Mouse (Mus musculus) hindbrain, embryonic 11.5 days (tissue): ENCODE measurements at regions not wholly inside any gene's neighbourhood (a gene's known extent, or its start where the extent isn't known, plus 50 kb on each side); places are given as distances from the start of the nearest gene placed in this dataset.

Experiments
- ATAC-seq: fragments of 200-750 bp; cut with Nextera tagmentation; 2 replicates; pipeline ENCODE4 v1.8.0; 2017; ENCODE audit warnings: mild to moderate bottlenecking, moderate TSS enrichment, moderate library complexity; ENCODE audit not compliant: low FRiP score
- DNase-seq: peaks from one replicate; pipeline ENCODE4 v3.0.0-alpha.2; 2015; ENCODE audit warnings: low spot score
- H3K27ac ChIP-seq: fragments of 300-500 bp; sonication (generic); 2 replicates; pipeline ENCODE4 v1.5.1; 2014; ENCODE audit warnings: mild to moderate bottlenecking, low read depth, low read length
- H3K27me3 ChIP-seq: fragments of 300-500 bp; sonication (generic); 2 replicates; pipeline ENCODE4 v1.6.1; 2014; ENCODE audit warnings: mild to moderate bottlenecking, low read length, moderate library complexity, mixed read lengths; ENCODE audit not compliant: control insufficient read depth, insufficient read depth
- H3K36me3 ChIP-seq: fragments of 300-500 bp; sonication (generic); 2 replicates; pipeline ENCODE4 v1.6.1; 2014; ENCODE audit warnings: mild to moderate bottlenecking, low read length, moderate library complexity, mixed read lengths; ENCODE audit not compliant: control insufficient read depth, insufficient read depth
- H3K4me1 ChIP-seq: fragments of 300-500 bp; sonication (generic); replicated peaks from 2 replicates; pipeline ENCODE4 v1.6.1; 2014; ENCODE audit warnings: low read length, mixed read lengths; ENCODE audit not compliant: control insufficient read depth, insufficient read depth
- H3K4me2 ChIP-seq: fragments of 300-500 bp; sonication (generic); replicated peaks from 2 replicates; pipeline ENCODE4 v1.6.1; 2014; ENCODE audit warnings: mild to moderate bottlenecking, low read depth, low read length
- H3K4me3 ChIP-seq: fragments of 300-500 bp; sonication (generic); 2 replicates; pipeline ENCODE4 v1.5.1; 2014; ENCODE audit warnings: low read depth, low read length
- H3K9ac ChIP-seq: fragments of 300-500 bp; sonication (generic); 2 replicates; pipeline ENCODE4 v1.6.1; 2014; ENCODE audit warnings: low read depth, low read length
- H3K9me3 ChIP-seq: fragments of 300-500 bp; sonication (generic); 2 replicates; pipeline ENCODE4 v1.6.1; 2016; ENCODE audit warnings: low read length; ENCODE audit not compliant: control insufficient read depth
- WGBS: fragments of 180-500 bp; shearing (Covaris S2); extraction: QIAGEN DNeasy Blood & Tissue Kit; methylation state at CpG from one replicate; pipeline ENCODE4 v1.1.7; 2014; 5-methylcytosine and 5-hydroxymethylcytosine counted together

GRCm38 (mm10) chr3:34949867-34950266 is 299.7 kb downstream of the Sox2 start:
- H3K27ac ChIP-seq: peak overlapping the region; percentile 33
- DNase-seq (peak; percentile 42), ATAC-seq (peak; percentile 85)
- H3K9ac ChIP-seq: no peak overlapping the region
- H3K36me3 ChIP-seq: no peaks in the 10 kb centered on the region
- H3K27me3 ChIP-seq: no peaks in the 10 kb centered on the region
- H3K4me1 ChIP-seq: 0 out of 2 replicates have a peak, but pooled peaks cover 4% of the 10 kb centered on the region
- WGBS: 33% methylated on average over 3 of the region's 3 CpGs
- H3K9me3 ChIP-seq: no peaks in the 10 kb centered on the region
- H3K4me2 ChIP-seq: no peak overlapping the region
- no peak overlapping the region for H3K4me3 ChIP-seq

- ATAC-seq (no peak), DNase-seq (no peak)
- Histone ChIP-seq H3K4me1 (no peaks in the 10 kb centered on the region), H3K27ac (no peak overlapping the region), H3K27me3 (no peaks in the 10 kb centered on the region), H3K9ac (no peak overlapping the region), H3K4me3 (no peak overlapping the region), H3K36me3 (no peaks in the 10 kb centered on the region), H3K9me3 (no peaks in the 10 kb centered on the region), H3K4me2 (no peak overlapping the region)
- 61% methylated on average over 4 of the region's 4 CpGs for WGBS
These were observed 306.0 kb downstream of the Sox2 start for GRCm38 (mm10) chr3:34956183-34956582.

DNA sequence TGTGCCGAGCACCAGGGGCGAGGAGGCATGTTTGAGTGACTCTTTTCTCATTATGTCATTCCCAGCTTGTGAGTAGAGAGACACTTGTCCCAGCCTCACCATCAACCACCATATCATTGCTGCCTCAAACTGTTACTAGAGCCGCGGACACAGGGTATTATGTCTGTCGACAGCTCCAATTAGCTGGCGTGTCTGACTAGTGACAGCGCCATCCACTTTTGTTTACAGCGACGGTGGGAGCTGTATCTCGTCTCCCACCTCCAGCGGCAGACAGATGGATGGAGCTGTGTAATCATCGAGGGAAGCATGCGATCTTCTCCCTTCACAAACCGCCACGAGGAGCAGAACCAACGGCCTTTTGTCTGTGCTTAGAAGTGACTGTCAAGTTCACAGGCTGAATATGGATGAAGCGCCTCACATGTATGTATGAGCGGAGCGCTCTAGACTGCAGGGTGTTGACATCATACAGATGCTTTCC is 308.9 kb downstream of the Sox2 start:
- no peak overlapping the region for H3K4me3 ChIP-seq
- ATAC-seq (peak; percentile 74), DNase-seq (peak; percentile 50)
- no peaks in the 10 kb centered on the region for H3K4me1 ChIP-seq
- H3K9ac ChIP-seq: no peak overlapping the region
- WGBS: 51% methylated on average over 19 of the region's 19 CpGs
- no peak overlapping the region for H3K4me2 ChIP-seq
- no peaks in the 10 kb centered on the region for H3K36me3 ChIP-seq
- H3K9me3 ChIP-seq: no peaks in the 10 kb centered on the region
- no peak overlapping the region for H3K27ac ChIP-seq
- no peaks in the 10 kb centered on the region for H3K27me3 ChIP-seq

GRCm38 (mm10) chr3:34966442-34966841 is 316.2 kb downstream of the Sox2 start:
- no peak overlapping the region for H3K9ac ChIP-seq
- DNase-seq: peak; percentile 41
- no peaks in the 10 kb centered on the region for H3K4me1 ChIP-seq
- H3K27me3 ChIP-seq: no peaks in the 10 kb centered on the region
- no peak overlapping the region for H3K4me3 ChIP-seq
- peak; percentile 61; the same call in 1 of the 2 replicates for ATAC-seq
- peak overlapping the region; percentile 39; the same call in 1 of the 2 replicates for H3K27ac ChIP-seq
- H3K4me2 ChIP-seq: no peak overlapping the region
- no peaks in the 10 kb centered on the region for H3K9me3 ChIP-seq
- 30% methylated on average over 6 of the region's 6 CpGs for WGBS
- no peaks in the 10 kb centered on the region for H3K36me3 ChIP-seq

- H3K27ac ChIP-seq: no peak overlapping the region
- no peaks in the 10 kb centered on the region for H3K27me3 ChIP-seq
- no peaks in the 10 kb centered on the region for H3K36me3 ChIP-seq
- WGBS: 88% methylated on average over 2 of the region's 2 CpGs
- H3K4me2 ChIP-seq: no peak overlapping the region
- DNase-seq (no peak), ATAC-seq (no peak)
- no peak overlapping the region for H3K9ac ChIP-seq
- H3K4me1 ChIP-seq: no peaks in the 10 kb centered on the region
- H3K4me3 ChIP-seq: no peak overlapping the region
- no peaks in the 10 kb centered on the region for H3K9me3 ChIP-seq
These were observed 317.7 kb downstream of the Sox2 start for GRCm38 (mm10) chr3:34967911-34968310.

DNA sequence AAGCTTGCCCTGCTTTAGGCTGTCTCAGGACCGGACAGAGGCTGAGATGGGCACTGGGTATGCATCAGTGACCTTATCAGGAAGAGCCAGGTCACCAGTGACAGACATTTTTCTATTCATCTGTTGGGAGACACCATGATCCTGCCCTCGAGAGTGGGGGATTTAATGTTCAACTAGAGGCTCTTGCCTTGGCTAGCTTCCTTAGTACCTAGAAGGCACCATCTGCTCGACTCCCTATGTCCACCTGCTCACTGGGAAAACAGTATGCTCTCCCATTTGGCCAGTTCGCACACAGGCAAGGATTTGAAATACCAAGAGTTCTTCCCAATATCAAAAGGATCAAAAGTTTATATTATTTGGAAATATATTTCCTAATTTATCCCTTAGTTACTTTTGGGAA is 321.3 kb downstream of the Sox2 start:
- H3K27me3 ChIP-seq: no peaks in the 10 kb centered on the region
- 78% methylated on average over 4 of the region's 4 CpGs for WGBS

GRCm38 (mm10) chr3:34974371-34974770 is 324.2 kb downstream of the Sox2 start:
- no peaks in the 10 kb centered on the region for H3K9me3 ChIP-seq
- no peak for DNase-seq
- no peak overlapping the region for H3K4me2 ChIP-seq
- no peaks in the 10 kb centered on the region for H3K27me3 ChIP-seq
- no peak overlapping the region for H3K27ac ChIP-seq
- ATAC-seq: no peak
- H3K36me3 ChIP-seq: no peaks in the 10 kb centered on the region
- H3K4me3 ChIP-seq: no peak overlapping the region
- WGBS: 76% methylated on average over 7 of the region's 7 CpGs
- H3K9ac ChIP-seq: no peak overlapping the region
- no peaks in the 10 kb centered on the region for H3K4me1 ChIP-seq

More for the DNA sequence above, 321.3 kb downstream of the Sox2 start:
- Histone ChIP-seq H3K4me3 (no peak overlapping the region), H3K27ac (no peak overlapping the region), H3K4me1 (no peaks in the 10 kb centered on the region), H3K9ac (no peak overlapping the region), H3K4me2 (no peak overlapping the region), H3K9me3 (no peaks in the 10 kb centered on the region), H3K36me3 (no peaks in the 10 kb centered on the region)
- DNase-seq (no peak), ATAC-seq (no peak)
